Mouse (Mus musculus) neural tube, embryonic 10.5 days (tissue): ENCODE data around the gene I0C0044D17Rik.

ENCODE experiments used
- DNase-seq: peaks from one replicate; pipeline ENCODE4 v3.0.0-alpha.2; 2017; ENCODE audit warnings: low spot score; ENCODE audit errors: extremely low spot score

I0C0044D17Rik gene

GRCm38 (mm10) chr4:98831726-98832125, 8.1 kb upstream of the I0C0044D17Rik start:
- DNase-seq, result no peak

DNA sequence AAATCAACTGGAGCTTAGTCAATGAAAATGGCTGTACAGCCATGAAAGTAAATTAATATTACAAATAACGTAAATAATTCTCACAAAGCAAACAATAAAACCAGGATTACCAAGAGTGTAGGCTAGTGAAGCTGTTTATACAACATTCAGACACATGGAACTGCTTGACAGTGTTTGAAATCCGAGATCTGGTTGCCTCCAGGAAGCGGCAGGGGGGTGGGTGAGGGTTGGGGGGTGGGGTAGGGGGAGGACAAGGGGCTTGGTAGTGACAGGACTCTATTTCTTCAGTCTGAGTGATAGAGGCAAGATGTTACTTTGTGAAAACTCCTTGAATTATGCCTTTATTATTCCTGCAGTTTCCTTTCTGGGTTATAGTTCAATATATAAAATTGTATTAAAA, 3.1 kb upstream of the I0C0044D17Rik start:
- no peak for DNase-seq

- DNase-seq, result no peak
Observed at GRCm38 (mm10) chr4:98823047-98823446, 593 bp downstream of the I0C0044D17Rik start.

DNA sequence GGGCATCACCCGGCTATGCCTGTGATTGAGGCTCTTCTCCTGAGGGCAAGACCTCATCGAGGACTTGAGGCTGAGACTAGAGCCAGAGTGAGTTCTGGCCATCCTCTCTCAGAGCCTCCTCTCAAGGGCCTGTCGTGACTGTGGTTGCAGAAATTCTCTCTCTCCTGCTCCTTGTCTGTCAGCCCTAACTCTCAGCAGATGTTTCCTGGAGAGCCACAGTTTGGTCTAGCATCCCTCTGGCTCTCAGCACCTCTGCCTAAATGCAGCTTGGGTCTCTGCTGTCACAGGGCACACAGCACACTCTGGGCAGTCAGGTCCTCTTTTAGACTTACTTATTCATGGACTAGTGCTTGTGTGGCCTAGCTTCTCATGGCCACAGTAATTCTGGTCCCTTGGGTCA, 1.2 kb downstream of the I0C0044D17Rik start:
- no peak for DNase-seq

DNA sequence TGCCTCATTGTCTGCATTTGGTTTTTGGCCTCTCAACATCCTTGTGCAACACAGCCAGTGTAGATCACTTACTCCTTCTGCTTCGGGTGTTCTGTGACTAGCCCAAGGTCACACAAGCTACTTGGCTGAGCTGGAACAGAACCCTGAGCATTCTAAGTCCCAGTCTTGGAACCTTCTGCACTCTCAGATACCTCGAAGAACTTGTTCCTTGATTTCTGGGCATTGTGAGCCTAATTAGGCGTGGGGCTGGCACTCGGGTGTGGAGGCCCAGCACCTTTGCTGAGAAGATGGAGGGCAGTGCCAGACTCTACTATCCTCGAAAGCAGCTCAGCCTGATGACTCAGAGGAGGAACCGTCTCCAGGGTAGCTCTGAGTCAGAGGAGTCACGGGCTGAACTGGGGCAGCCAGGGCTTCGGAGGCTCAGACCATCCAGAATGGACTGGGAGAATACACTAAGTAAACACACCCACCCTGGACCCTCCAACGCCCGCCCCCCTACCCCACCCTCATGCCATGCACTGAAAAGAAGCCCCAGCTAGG, 4.4 kb downstream of the I0C0044D17Rik start:
- DNase-seq, result no peak

DNA sequence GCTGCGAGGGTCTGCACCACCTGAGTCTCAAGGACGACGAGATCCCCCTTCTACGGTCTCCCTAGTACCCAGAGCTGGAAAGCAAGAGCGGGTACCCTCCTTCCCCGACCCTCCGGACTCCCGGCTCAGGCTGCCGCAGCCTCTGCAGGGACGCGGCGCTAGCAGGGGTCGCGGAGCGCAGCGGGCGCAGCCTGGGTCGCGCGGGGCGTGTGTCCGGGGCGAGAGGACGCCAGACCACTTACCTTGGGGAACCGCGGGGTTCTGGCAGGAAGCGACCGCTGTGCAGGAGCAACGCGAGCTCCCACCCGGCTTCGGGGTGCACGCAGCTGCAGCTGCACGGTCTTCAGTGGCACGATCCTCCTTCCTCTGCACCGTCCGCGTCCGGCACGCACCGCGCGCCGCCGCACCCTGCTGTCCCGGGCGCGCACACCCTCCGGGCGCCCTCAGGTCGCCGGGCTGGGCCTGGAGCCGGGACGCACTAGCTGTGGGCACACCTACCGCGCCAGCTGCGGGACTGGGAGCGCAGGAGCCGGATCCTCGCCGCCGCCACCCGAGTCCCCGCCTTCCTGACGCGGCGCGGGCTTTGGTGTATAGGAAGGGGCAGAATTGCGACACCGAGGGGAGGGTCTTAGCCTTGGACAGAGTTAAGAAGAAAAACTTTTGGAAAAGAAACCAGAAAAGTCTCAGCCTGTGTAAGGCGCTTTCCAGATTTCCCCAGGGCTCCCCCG, 6.3 kb downstream of the I0C0044D17Rik start, which contains the start of gene Kank4:
Gene Kank4 (minus strand): TSS at position 354 of the 728 bp plus-strand sequence.
- peak; percentile 63 for DNase-seq

GRCm38 (mm10) chr4:98816807-98817183, 6.8 kb downstream of the I0C0044D17Rik start:
- DNase-seq, result no peak

DNA sequence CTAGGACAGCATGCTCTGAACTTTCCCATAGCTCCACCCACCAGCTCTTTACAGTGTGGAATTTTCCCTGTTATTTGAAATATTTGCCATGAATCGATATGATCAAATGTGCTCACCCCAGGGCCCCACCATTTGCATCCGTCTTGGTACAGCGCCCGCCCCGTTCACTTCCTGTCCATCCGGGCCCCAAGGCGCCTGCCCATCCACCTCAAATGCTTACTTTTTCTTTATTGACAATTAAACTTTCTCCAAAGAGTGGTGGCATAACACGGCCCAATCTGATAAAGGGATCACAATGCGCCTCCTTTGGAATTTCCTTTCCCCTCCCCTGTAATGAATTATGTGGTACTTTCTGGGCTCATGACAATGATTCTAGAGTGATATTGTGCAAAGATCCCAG, 17.3 kb downstream of the I0C0044D17Rik start:
- DNase-seq, result no peak

- no peak for DNase-seq
Observed at GRCm38 (mm10) chr4:98805291-98806048, 18.2 kb downstream of the I0C0044D17Rik start.

DNA sequence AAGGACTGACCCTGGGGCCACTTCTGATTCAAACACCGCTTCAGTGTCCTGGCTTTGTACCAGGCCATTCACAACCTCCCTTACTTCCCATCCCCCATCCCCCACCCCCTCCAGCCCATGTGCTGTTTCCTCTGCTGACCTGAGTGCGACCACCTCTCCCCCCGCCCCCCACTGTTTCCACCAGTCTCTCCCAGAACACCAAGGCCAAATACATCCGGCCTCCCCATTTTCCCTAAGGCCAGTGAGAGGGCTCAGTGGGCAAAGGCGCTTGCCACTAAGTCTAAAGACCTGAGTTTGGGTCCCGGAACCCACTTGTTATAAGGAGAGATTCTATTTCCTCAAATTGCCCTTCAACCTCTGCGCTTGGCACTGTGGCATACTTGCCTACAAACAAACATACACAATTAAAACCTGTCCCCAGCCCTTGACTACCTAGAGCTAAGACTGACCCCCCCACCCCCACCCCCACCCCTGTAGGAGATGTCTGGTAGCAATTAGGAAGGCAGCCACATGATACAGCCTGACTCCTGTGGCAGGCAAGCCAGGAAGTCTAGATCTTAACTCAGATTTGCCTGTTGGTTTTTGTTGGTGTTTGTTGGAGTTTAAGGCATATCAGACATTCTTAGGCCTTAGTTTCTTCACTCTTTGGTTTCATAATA, 19.0 kb downstream of the I0C0044D17Rik start:
- no peak for DNase-seq

- no peak for DNase-seq
Observed at GRCm38 (mm10) chr4:98801775-98802174, 21.9 kb downstream of the I0C0044D17Rik start.

DNA sequence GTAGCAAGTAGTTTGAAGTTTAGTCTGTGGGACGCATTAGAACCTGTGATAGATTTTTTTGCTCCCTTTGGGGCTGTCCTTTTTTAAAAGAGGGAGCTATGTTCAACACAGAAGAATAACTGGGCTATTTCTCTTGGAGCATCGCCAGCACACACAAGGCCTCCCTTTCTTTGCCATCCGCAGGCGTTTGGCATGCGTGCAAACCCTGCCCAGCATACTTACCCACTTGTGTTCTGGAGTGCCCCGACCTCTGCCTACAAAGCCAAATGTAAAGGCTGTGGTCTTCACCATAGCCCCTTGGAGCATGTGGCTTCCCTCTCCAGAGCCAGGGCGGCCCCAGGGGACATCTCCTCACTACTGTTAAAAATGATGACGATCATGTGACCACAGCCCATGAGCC, 22.8 kb downstream of the I0C0044D17Rik start:
- DNase-seq, result no peak

- DNase-seq, result no peak
Observed at GRCm38 (mm10) chr4:98796591-98797341, 26.9 kb downstream of the I0C0044D17Rik start.

DNA sequence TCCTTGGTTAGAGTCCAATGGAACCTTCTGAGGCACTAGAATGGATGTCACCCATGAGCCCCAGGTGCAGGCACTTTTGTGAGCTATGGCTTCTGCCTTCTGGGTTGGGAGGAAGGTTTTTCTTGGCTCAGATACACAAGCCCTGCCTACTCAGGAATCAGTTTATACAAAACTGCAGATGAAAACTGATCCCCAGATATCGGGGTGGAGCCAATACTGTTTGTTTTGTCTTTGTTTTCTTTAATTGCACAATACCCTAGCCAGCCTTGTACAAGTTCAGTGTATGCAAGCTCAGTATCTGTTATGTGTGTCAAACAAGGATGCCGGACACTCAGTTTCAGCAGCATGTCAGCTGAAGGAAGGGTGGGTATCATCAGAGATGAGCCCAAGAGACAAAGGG, 28.4 kb downstream of the I0C0044D17Rik start:
- no peak for DNase-seq

GRCm38 (mm10) chr4:98793486-98793885, 30.2 kb downstream of the I0C0044D17Rik start:
- no peak for DNase-seq

DNA sequence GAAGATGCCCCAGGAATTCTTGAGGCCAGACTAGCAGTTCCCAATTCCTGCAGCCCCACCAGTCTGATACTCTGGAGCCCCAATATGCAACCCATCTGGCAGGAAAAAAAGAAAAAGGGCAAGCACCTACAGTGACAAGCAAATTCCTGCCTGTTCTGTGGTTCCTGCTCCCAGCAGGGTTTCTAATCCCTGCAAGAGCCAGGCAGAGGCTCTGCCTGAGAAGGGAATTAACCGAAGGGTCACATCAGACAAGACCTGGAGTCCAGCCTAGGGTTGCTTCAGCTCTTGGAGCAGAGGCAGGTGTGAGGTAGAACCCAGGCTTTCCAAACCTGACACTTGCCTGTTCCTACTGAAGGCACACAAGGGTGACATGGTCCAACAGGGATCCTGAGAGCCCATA, 32.9 kb downstream of the I0C0044D17Rik start:
- no peak for DNase-seq

DNA sequence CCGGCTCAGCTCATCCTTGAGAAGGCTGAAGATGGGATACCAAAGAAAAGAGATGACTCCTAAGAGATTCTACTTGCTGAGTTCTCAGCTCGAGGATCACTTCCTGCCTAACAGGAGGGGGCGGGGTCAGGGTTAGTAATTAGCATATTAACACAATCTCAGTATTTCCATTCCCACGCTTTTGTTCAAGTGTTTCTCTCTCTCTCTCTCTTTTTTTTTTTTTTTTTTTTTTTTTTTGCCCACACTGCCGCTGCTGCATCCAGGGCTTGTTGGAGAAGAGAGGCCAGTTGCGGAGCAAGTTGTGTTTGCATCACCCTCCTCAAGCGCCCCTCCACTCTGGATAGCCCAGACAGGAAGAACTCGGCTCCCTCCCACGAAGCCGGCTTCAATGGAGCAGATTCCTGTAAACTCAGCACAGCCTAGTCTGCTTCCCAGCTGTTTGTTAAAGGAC, 33.8 kb downstream of the I0C0044D17Rik start:
- DNase-seq, result peak; percentile 23

GRCm38 (mm10) chr4:98789133-98789765, 34.4 kb downstream of the I0C0044D17Rik start:
- no peak for DNase-seq

- no peak for DNase-seq
Observed at GRCm38 (mm10) chr4:98786281-98786680, 37.4 kb downstream of the I0C0044D17Rik start.

DNA sequence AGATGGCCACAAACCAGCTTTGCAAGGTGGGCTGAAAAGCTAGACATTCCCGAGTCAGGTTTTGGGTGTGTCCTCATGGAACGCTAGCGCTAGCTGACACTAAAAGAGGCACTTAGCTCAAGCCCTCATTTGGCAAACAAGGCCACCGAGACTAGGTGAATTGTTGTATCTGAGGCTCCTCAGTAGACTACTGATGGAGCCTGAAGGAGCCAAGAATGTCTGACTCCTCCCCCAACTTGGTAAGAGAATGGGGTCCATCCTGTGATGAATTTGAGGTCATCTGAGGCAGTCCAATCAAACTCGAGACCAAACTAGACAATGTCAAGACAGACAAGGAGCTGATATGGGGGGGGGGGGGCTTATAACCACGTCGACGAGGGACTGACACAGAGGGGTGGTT, 37.8 kb downstream of the I0C0044D17Rik start:
- DNase-seq, result no peak

- no peak for DNase-seq
Observed at GRCm38 (mm10) chr4:98778219-98778618, 45.4 kb downstream of the I0C0044D17Rik start.
